In the genomic region with DNA sequence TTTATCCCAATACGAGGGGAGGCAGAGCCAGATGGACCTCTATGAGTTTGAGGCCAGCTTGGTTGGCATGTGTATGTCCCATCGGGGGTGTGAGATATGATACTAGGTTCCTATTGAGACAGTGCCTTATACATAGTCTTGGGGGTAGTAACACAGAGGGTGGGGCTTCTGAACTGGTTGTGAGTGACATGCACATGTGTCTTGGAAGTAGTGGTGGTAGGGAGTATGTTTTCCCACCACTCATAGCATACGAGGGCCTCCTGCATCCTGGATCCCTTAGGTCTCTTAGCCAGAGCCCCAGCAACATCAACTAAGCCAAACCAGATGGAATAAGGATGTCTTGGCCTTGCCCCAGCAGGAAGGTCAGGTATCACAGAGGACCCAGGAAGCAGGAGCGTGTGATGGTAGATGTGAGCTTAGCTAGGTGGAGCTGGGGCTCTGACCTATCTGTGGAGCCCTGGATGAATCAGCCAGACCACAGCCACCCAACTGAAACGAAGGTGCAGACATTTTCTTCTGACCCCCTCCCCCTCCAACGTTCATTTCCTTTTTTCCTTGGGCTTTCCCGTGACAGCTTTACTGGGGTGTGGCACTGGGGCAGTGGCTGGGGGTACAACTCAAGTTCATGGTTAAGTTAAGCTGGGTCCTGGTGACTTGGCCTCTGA, we compare ENCODE assay signal across 19 mouse cellular contexts. TPM values are rescaled to one million over a fixed set of nuclear protein-coding genes. Genes with fewer than 3 reads are reported as not detected.
DNase-seq lines count a peak whose midpoint lies in the region; ATAC-seq and TF ChIP-seq lines count a peak whose summit lies in the region.
"Had no signal": no experiment of that assay in that cellular context is flagged by ENCODE, and none has a peak within 500 bp of the region (broad histone marks: within the 10 kb centered on the region; RNA-seq: fewer than 3 reads in every experiment).

No protein-coding gene starts in this region.

- H3K27me3 ChIP-seq in limb, embryonic 15.5 days, result no peaks in the 10 kb centered on the region
- H3K27me3 ChIP-seq in limb, embryonic 10.5 days (ENCODE audit: low read depth, poor library complexity, severe bottlenecking), result no peaks in the 10 kb centered on the region
- H3K27me3 ChIP-seq in G1E (ENCODE audit: insufficient read depth, low read length), result no peaks in the 10 kb centered on the region
- H3K27me3 ChIP-seq in myocyte (ENCODE audit: control insufficient read depth, insufficient read depth, insufficient read length), result no peaks in the 10 kb centered on the region
- H3K27me3 ChIP-seq in midbrain, embryonic 15.5 days (replicated peaks), result no peaks in the 10 kb centered on the region
- H3K27me3 ChIP-seq: hindbrain, embryonic 15.5 days; limb, embryonic 12.5 days; lung, embryonic 15.5 days; stomach, embryonic 15.5 days had no signal

- H3K9ac ChIP-seq in limb, embryonic 15.5 days, result no peak overlapping the region
- H3K9ac ChIP-seq in midbrain, embryonic 15.5 days, result no peak overlapping the region
- H3K9ac ChIP-seq: hindbrain, embryonic 15.5 days; limb, embryonic 12.5 days; lung, embryonic 15.5 days; stomach, embryonic 15.5 days had no signal

- no peak for TF ChIP-seq CTCF in G1E (IDR thresholded peaks at IDR 0.05; ENCODE audit: low read depth, low read length)

- no peak for DNase-seq in limb, embryonic 10.5 days (ENCODE audit: low spot score)
- DNase-seq in A20 (ENCODE audit: low read depth, low spot score) (peak; percentile 72), G1E (ENCODE audit: low spot score) (peak; percentile 44)
- DNase-seq in retina, postnatal 1 day, result no peak
- DNase-seq: cerebellum, adult 9-10 months; gastrocnemius, postnatal 14 days; heart, postnatal 10 days; kidney, adult 11 months; kidney, postnatal 10 days; midbrain, embryonic 14.5 days; spleen, adult 18-20 months had no signal

- H3K4me1 ChIP-seq in limb, embryonic 15.5 days, result peaks cover 51% of the 10 kb centered on the region
- H3K4me1 ChIP-seq in limb, embryonic 10.5 days, result peaks cover 29% of the 10 kb centered on the region
- H3K4me1 ChIP-seq in G1E (ENCODE audit: insufficient read depth, low read depth, low read length), result peaks cover 70% of the 10 kb centered on the region
- H3K4me1 ChIP-seq in midbrain, embryonic 15.5 days, result no peaks in the 10 kb centered on the region; the same call in 1 of the 2 replicates

- ATAC-seq in limb, embryonic 15.5 days (ENCODE audit: insufficient number of reproducible peaks, low FRiP score, low TSS enrichment, low read depth), result no peak
- ATAC-seq in G1E (ENCODE audit: extremely low read depth, insufficient number of reproducible peaks, low FRiP score, poor library complexity, severe bottlenecking), result peak; percentile 48
- no peak for ATAC-seq in midbrain, embryonic 15.5 days (replicated peaks)

- H3K4me2 ChIP-seq in limb, embryonic 15.5 days, result no peak overlapping the region
- no peak overlapping the region for H3K4me2 ChIP-seq in myocyte (ENCODE audit: low read depth)
- no peak overlapping the region for H3K4me2 ChIP-seq in midbrain, embryonic 15.5 days
- H3K4me2 ChIP-seq: hindbrain, embryonic 15.5 days; limb, embryonic 12.5 days; lung, embryonic 15.5 days; stomach, embryonic 15.5 days had no signal

- H3ac ChIP-seq in myocyte (ENCODE audit: control insufficient read depth, insufficient read length), result no peak overlapping the region

- WGBS in limb, embryonic 15.5 days, result 69% methylated on average over 7 of the region's 7 CpGs
- WGBS in limb, embryonic 10.5 days, result 91% methylated on average over 7 of the region's 7 CpGs
- WGBS in midbrain, embryonic 15.5 days, result 79% methylated on average over 7 of the region's 7 CpGs

- H3K4me3 ChIP-seq in limb, embryonic 15.5 days, result no peak overlapping the region
- no peak overlapping the region for H3K4me3 ChIP-seq in limb, embryonic 10.5 days
- peak overlapping the region; percentile 50; the same call in 1 of the 2 replicates for H3K4me3 ChIP-seq in G1E (ENCODE audit: low read depth, low read length)
- H3K4me3 ChIP-seq in myocyte, result no peak overlapping the region
- H3K4me3 ChIP-seq in midbrain, embryonic 15.5 days, result no peak overlapping the region
- H3K4me3 ChIP-seq: hindbrain, embryonic 15.5 days; limb, embryonic 12.5 days; lung, embryonic 15.5 days; stomach, embryonic 15.5 days had no signal

- peak overlapping the region; percentile 29; the same call in 1 of the 2 replicates for H3K27ac ChIP-seq in limb, embryonic 15.5 days
- no peak overlapping the region for H3K27ac ChIP-seq in limb, embryonic 10.5 days
- H3K27ac ChIP-seq in midbrain, embryonic 15.5 days, result no peak overlapping the region
- H3K27ac ChIP-seq: hindbrain, embryonic 15.5 days; limb, embryonic 12.5 days; lung, embryonic 15.5 days; macrophage had no signal

- H3K9me3 ChIP-seq in limb, embryonic 15.5 days, result no peaks in the 10 kb centered on the region
- H3K9me3 ChIP-seq in limb, embryonic 10.5 days (replicated peaks), result no peaks in the 10 kb centered on the region
- H3K9me3 ChIP-seq in G1E (replicated peaks), result no peaks in the 10 kb centered on the region
- H3K9me3 ChIP-seq in midbrain, embryonic 15.5 days, result no peaks in the 10 kb centered on the region
- H3K9me3 ChIP-seq: hindbrain, embryonic 15.5 days; limb, embryonic 12.5 days; lung, embryonic 15.5 days; stomach, embryonic 15.5 days had no signal

- H3K36me3 ChIP-seq in limb, embryonic 15.5 days, result no peaks in the 10 kb centered on the region
- peaks cover 3% of the 10 kb centered on the region; the same call in 1 of the 2 replicates for H3K36me3 ChIP-seq in limb, embryonic 10.5 days
- peaks cover 63% of the 10 kb centered on the region for H3K36me3 ChIP-seq in G1E (replicated peaks)
- no peaks in the 10 kb centered on the region for H3K36me3 ChIP-seq in myocyte (ENCODE audit: control insufficient read depth, insufficient read depth)
- no peaks in the 10 kb centered on the region for H3K36me3 ChIP-seq in midbrain, embryonic 15.5 days (replicated peaks)
- H3K36me3 ChIP-seq: hindbrain, embryonic 15.5 days; limb, embryonic 12.5 days; lung, embryonic 15.5 days; stomach, embryonic 15.5 days had no signal

- peaks cover 5% of the 10 kb centered on the region for H3K79me2 ChIP-seq in myocyte (ENCODE audit: control insufficient read depth, insufficient read depth)

- TF ChIP-seq POLR2A in myocyte (IDR thresholded peaks at IDR 0.05; ENCODE audit: insufficient read length, low read depth), result no peak

TF ChIP-seq in myocyte, 11 proteins besides CTCF, POLR2A, EP300 and RAD21:
- TF ChIP-seq USF1 (IDR thresholded peaks at IDR 0.05; ENCODE audit: low read depth), result no peak
- no peak for TF ChIP-seq CEBPB (IDR thresholded peaks at IDR 0.05; ENCODE audit: insufficient read depth, poor library complexity, severe bottlenecking)
- TF ChIP-seq MYOD1 (IDR thresholded peaks at IDR 0.05; ENCODE audit: control insufficient read depth in 1 of 3, insufficient read length in 2 of 3, low read depth in 2 of 3), result peak in 2 of 3 experiments; percentile 72 to 90

RNA-seq across cellular contexts. Expression of gene Ccnd3, which starts 10.5 kb away (rescaled TPM):
- polyA plus RNA-seq in limb, embryonic 15.5 days (2015; fragmentation: Nextera tagmentation; extraction: Ambion mirVana), result 499 and 569 TPM in 2 replicates
- polyA plus RNA-seq in limb, embryonic 10.5 days (2016; fragmentation: Nextera tagmentation; extraction: Ambion mirVana), result 405 and 413 TPM in 2 replicates
- 229 and 238 TPM in 2 replicates for total RNA-seq in G1E (2014; fragmentation: Nextera tagmentation)
- 134 and 143 TPM in 2 replicates for total RNA-seq in G1E (2017)
- 426 and 439 TPM in 2 replicates for polyA plus RNA-seq in G1E (2012)
- polyA plus RNA-seq in myocyte (2012; fragmentation: generic; extraction: Trizol), result 858 TPM
- 74.0 and 87.8 TPM in 2 replicates for polyA plus RNA-seq in midbrain, embryonic 15.5 days (2015; fragmentation: Nextera tagmentation; extraction: Ambion mirVana)

RNA-seq across cellular contexts. Expression of gene Taf8, which starts 13.2 kb away (rescaled TPM):
- polyA plus RNA-seq in limb, embryonic 15.5 days (2015; fragmentation: Nextera tagmentation; extraction: Ambion mirVana), result 28.2 and 28.9 TPM in 2 replicates
- 32.1 and 36.8 TPM in 2 replicates for polyA plus RNA-seq in limb, embryonic 10.5 days (2016; fragmentation: Nextera tagmentation; extraction: Ambion mirVana)
- total RNA-seq in G1E (2014; fragmentation: Nextera tagmentation) (29.1 and 31.1 TPM in 2 replicates), G1E (2017) (39.8 and 47.0 TPM in 2 replicates)
- polyA plus RNA-seq in G1E (2012) (22.3 and 22.4 TPM in 2 replicates), myocyte (2012; fragmentation: generic; extraction: Trizol) (13.4 TPM)
- 22.0 and 22.4 TPM in 2 replicates for polyA plus RNA-seq in midbrain, embryonic 15.5 days (2015; fragmentation: Nextera tagmentation; extraction: Ambion mirVana)

Comparison
In these comparisons a context has a peak if more than half of its experiments do, and no peak if none do; other contexts are left out.
1. DNase-seq: peak in A20 (single experiment) and G1E (single experiment); none in limb, embryonic 10.5 days (single experiment) and retina, postnatal 1 day (single experiment).